Mouse (Mus musculus) G1E (cell line): ENCODE measurements around the gene Gm28043.
"Not testable (repeated sequence)": the region's sequence is repeated elsewhere in the genome, so short reads cannot be mapped to it uniquely, and the experiment has no call there.

Experiments
- CTCF ChIP-seq: IDR thresholded peaks from 2 replicates; pipeline ENCODE4 v1.5.1; 2012; ENCODE audit warnings: low read depth, low read length, inconsistent platforms, mixed read lengths
- GATA1 ChIP-seq: IDR thresholded peaks from 2 replicates; pipeline ENCODE4 v1.6.1; 2012; ENCODE audit warnings: borderline replicate concordance, low read length, inconsistent platforms, mixed read lengths
- GATA2 ChIP-seq: IDR thresholded peaks from 2 replicates; pipeline ENCODE4 v1.6.1; 2012; ENCODE audit warnings: low read depth, low read length, inconsistent platforms, borderline replicate concordance
- POLR2AphosphoS5 ChIP-seq: IDR thresholded peaks from 2 replicates; pipeline ENCODE4 v1.6.1; 2012; ENCODE audit warnings: low read depth, low read length, inconsistent platforms; ENCODE audit not compliant: insufficient replicate concordance

GRCm38 (mm10) chr17:29613453-29613852, 1.2 kb upstream of the Gm28043 start:
- TF ChIP-seq CTCF, POLR2AphosphoS5, GATA1, GATA2: not testable (repeated sequence)
